Mouse (Mus musculus): ENCODE measurements around the gene Gsc2.
"Not testable (repeated sequence)": the region's sequence is repeated elsewhere in the genome, so short reads cannot be mapped to it uniquely, and the experiment has no call there.

Gsc2 gene

GRCm38 (mm10) chr16:17914307-17915249, at the start of gene Gsc2:
TSS of gene Gsc2 (minus strand) at chr16:17915059.
- DNase-seq (ENCODE audit: low read depth), result peak; percentile 46

- no peak for DNase-seq (ENCODE audit: low read depth)
These were observed 47.2 kb upstream of the Gsc2 start for GRCm38 (mm10) chr16:17962091-17962490.

GRCm38 (mm10) chr16:17956052-17956638, 41.3 kb upstream of the Gsc2 start:
- DNase-seq (ENCODE audit: low read depth), result not testable (repeated sequence)

- DNase-seq (ENCODE audit: low read depth), result no peak
These were observed 36.8 kb upstream of the Gsc2 start for GRCm38 (mm10) chr16:17951618-17952017.

- DNase-seq (ENCODE audit: low read depth), result no peak
These were observed 35.2 kb upstream of the Gsc2 start for GRCm38 (mm10) chr16:17950068-17950467.

- DNase-seq (ENCODE audit: low read depth), result no peak
These were observed 34.6 kb upstream of the Gsc2 start for GRCm38 (mm10) chr16:17949421-17949877.

- DNase-seq (ENCODE audit: low read depth), result no peak
These were observed 30.4 kb upstream of the Gsc2 start for GRCm38 (mm10) chr16:17945081-17945831.

GRCm38 (mm10) chr16:17943466-17943865, 28.6 kb upstream of the Gsc2 start:
- DNase-seq (ENCODE audit: low read depth), result no peak

GRCm38 (mm10) chr16:17939255-17939751, 24.4 kb upstream of the Gsc2 start:
- DNase-seq (ENCODE audit: low read depth), result no peak

- peak; percentile 82 for DNase-seq (ENCODE audit: low read depth)
These were observed 24.0 kb upstream of the Gsc2 start for GRCm38 (mm10) chr16:17938821-17939220.

- DNase-seq (ENCODE audit: low read depth), result no peak
These were observed 23.3 kb upstream of the Gsc2 start for GRCm38 (mm10) chr16:17938187-17938586.

GRCm38 (mm10) chr16:17936776-17937175, 21.9 kb upstream of the Gsc2 start:
- DNase-seq (ENCODE audit: low read depth), result no peak

- peak; percentile 46 for DNase-seq (ENCODE audit: low read depth)
These were observed 19.6 kb upstream of the Gsc2 start for GRCm38 (mm10) chr16:17934445-17934910.

GRCm38 (mm10) chr16:17933594-17934444, 19.0 kb upstream of the Gsc2 start:
- no peak for DNase-seq (ENCODE audit: low read depth)

- no peak for DNase-seq (ENCODE audit: low read depth)
These were observed 17.1 kb upstream of the Gsc2 start for GRCm38 (mm10) chr16:17931906-17932460.

- DNase-seq (ENCODE audit: low read depth), result no peak
These were observed 14.8 kb upstream of the Gsc2 start for GRCm38 (mm10) chr16:17929631-17930030.

GRCm38 (mm10) chr16:17929211-17929610, 14.4 kb upstream of the Gsc2 start:
- DNase-seq (ENCODE audit: low read depth), result no peak

GRCm38 (mm10) chr16:17928627-17929104, 13.8 kb upstream of the Gsc2 start:
- peak; percentile 89 for DNase-seq (ENCODE audit: low read depth)

- peak; percentile 59 for DNase-seq (ENCODE audit: low read depth)
These were observed 13.3 kb upstream of the Gsc2 start, which contains the start of gene Slc25a1 for GRCm38 (mm10) chr16:17928087-17928580. TSS of gene Slc25a1 (minus strand) at chr16:17928219.

- DNase-seq (ENCODE audit: low read depth), result peak; percentile 50
These were observed 12.7 kb upstream of the Gsc2 start for GRCm38 (mm10) chr16:17927351-17928082.
